Comparison of ENCODE assay signal across 12 mouse cellular contexts in the genomic region with DNA sequence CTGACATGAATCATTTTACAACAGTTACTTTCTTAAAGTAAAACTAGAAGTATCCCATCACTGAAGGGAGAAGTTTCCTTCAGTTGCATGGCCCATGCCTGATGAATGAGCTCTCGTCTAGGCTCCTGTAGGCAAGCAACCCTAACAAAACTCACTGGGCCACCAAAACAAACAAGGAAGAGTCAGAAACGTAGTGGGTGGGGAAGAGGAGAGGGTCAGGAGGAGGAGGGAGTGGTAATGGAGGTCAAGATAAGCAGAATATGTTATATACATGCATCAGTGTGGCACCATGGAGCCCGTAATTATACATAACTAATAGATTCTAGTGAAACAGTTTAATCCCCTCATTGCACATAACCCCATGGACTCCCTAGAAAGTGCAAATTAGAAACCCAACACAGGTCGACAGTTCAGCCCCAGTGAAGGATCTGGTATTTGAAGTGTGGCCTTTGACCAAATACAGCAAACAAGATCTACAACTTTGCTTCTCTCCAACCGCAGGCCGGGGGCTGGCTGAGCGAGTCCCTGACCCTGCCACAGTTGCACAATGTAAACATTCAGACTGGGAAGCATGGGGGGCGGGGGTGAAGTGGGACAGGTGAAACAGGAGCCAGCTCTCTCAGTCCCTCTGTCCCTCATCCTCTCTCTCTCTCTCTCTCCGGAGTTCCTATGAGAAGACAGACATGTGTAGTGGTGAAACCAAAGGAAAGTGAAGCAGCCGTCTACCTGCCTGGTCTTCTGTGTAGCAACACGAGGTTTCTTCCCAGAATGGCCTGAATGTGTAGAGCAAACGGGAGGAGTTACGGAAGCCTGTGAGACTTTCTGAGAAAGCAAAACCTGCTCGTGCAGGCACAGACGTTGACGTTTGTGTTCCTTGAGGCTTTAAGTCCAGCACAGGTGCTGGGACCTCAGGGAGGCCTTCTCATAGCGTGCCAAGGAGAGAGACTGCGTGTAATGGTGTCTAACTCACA.
DNase-seq lines count a peak whose midpoint lies in the region; ATAC-seq and TF ChIP-seq lines count a peak whose summit lies in the region.
"Had no signal": no experiment of that assay in that cellular context is flagged by ENCODE, and none has a peak within 500 bp of the region (broad histone marks: within the 10 kb centered on the region; RNA-seq: fewer than 3 reads in every experiment).

No protein-coding gene starts in this region.

- no peak overlapping the region for H3K4me3 ChIP-seq in limb, embryonic 12.5 days (replicated peaks)
- no peak overlapping the region for H3K4me3 ChIP-seq in lung, embryonic 14.5 days (ENCODE audit: low read depth, low read length)
- H3K4me3 ChIP-seq in stomach, postnatal 0 days (ENCODE audit: low read depth, low read length): no peak overlapping the region
- H3K4me3 ChIP-seq: forebrain, embryonic 12.5 days had no signal

- DNase-seq in urinary bladder, adult 18-20 months (ENCODE audit: low spot score in 2 of 2): peak; percentile 50 to 71
- no peak for DNase-seq in urinary bladder, postnatal 10 days (ENCODE audit: low spot score)
- DNase-seq in lung, embryonic 14.5 days: peak; percentile 55
- DNase-seq in stomach, postnatal 0 days (ENCODE audit: low spot score): peak; percentile 83
- DNase-seq in layer of hippocampus, postnatal 25 days (ENCODE audit: extremely low spot score in 1 of 2, low spot score in 1 of 2): no peak
- DNase-seq in right cerebral cortex, postnatal 10 days (ENCODE audit: low spot score in 2 of 2): no peak
- no peak for DNase-seq in adrenal gland, adult (ENCODE audit: inconsistent age in 2 of 2, low spot score in 1 of 2)
- DNase-seq: heart, postnatal 36 days; kidney, postnatal 10 days had no signal

- TF ChIP-seq EP300 in stomach, postnatal 0 days (optimal IDR thresholded peaks at IDR 0.05): no peak

- no peaks in the 10 kb centered on the region for H3K27me3 ChIP-seq in limb, embryonic 12.5 days
- no peaks in the 10 kb centered on the region for H3K27me3 ChIP-seq in lung, embryonic 14.5 days (ENCODE audit: insufficient read depth, low read length)
- no peaks in the 10 kb centered on the region for H3K27me3 ChIP-seq in stomach, postnatal 0 days (ENCODE audit: control insufficient read depth, insufficient read depth, low read length)
- H3K27me3 ChIP-seq: CH12.LX; forebrain, embryonic 12.5 days had no signal

- no peak for ATAC-seq in limb, embryonic 12.5 days (ENCODE audit: insufficient number of reproducible peaks, insufficient read depth, low FRiP score, low TSS enrichment, low read depth)
- ATAC-seq in lung, embryonic 14.5 days (ENCODE audit: insufficient read depth): peak; percentile 50
- ATAC-seq in stomach, postnatal 0 days (ENCODE audit: low FRiP score, low TSS enrichment): peak; percentile 63

- H3K4me2 ChIP-seq in limb, embryonic 12.5 days: no peak overlapping the region
- 0 out of 2 replicates have a peak overlapping the region, but pooled peaks have one; percentile 27 for H3K4me2 ChIP-seq in lung, embryonic 14.5 days
- no peak overlapping the region for H3K4me2 ChIP-seq in stomach, postnatal 0 days (replicated peaks; ENCODE audit: low read depth)
- H3K4me2 ChIP-seq: forebrain, embryonic 12.5 days had no signal

- 0 out of 2 replicates have a peak overlapping the region, but pooled peaks have one; percentile 23 for H3K27ac ChIP-seq in limb, embryonic 12.5 days
- H3K27ac ChIP-seq in lung, embryonic 14.5 days (ENCODE audit: low read depth): peak overlapping the region; percentile 82
- H3K27ac ChIP-seq in stomach, postnatal 0 days (replicated peaks): peak overlapping the region; percentile 77
- H3K27ac ChIP-seq: forebrain, embryonic 12.5 days had no signal

- H3K9me3 ChIP-seq in limb, embryonic 12.5 days: no peaks in the 10 kb centered on the region
- no peaks in the 10 kb centered on the region for H3K9me3 ChIP-seq in lung, embryonic 14.5 days (ENCODE audit: low read depth, low read length)
- H3K9me3 ChIP-seq in stomach, postnatal 0 days (ENCODE audit: control insufficient read depth, low read length): no peaks in the 10 kb centered on the region
- H3K9me3 ChIP-seq: forebrain, embryonic 12.5 days had no signal

- no peaks in the 10 kb centered on the region for H3K36me3 ChIP-seq in limb, embryonic 12.5 days
- H3K36me3 ChIP-seq in lung, embryonic 14.5 days (ENCODE audit: insufficient read depth): no peaks in the 10 kb centered on the region
- no peaks in the 10 kb centered on the region for H3K36me3 ChIP-seq in stomach, postnatal 0 days (ENCODE audit: control insufficient read depth, insufficient read depth, low read length)
- H3K36me3 ChIP-seq: forebrain, embryonic 12.5 days had no signal

- TF ChIP-seq CTCF in lung, embryonic 14.5 days (IDR thresholded peaks at IDR 0.05; ENCODE audit: low read depth): no peak
- TF ChIP-seq CTCF in stomach, postnatal 0 days (IDR thresholded peaks at IDR 0.05; ENCODE audit: low read depth): no peak

- no peak overlapping the region for H3K9ac ChIP-seq in limb, embryonic 12.5 days (replicated peaks)
- H3K9ac ChIP-seq in lung, embryonic 14.5 days: no peak overlapping the region
- H3K9ac ChIP-seq in stomach, postnatal 0 days (ENCODE audit: low read length): no peak overlapping the region
- H3K9ac ChIP-seq: forebrain, embryonic 12.5 days had no signal

- peaks cover 55% of the 10 kb centered on the region for H3K4me1 ChIP-seq in limb, embryonic 12.5 days (replicated peaks)
- H3K4me1 ChIP-seq in lung, embryonic 14.5 days (ENCODE audit: insufficient read depth): peaks cover 17% of the 10 kb centered on the region; the same call in 1 of the 2 replicates
- H3K4me1 ChIP-seq in stomach, postnatal 0 days (replicated peaks; ENCODE audit: control insufficient read depth, insufficient read depth): no peaks in the 10 kb centered on the region; the same call in 1 of the 2 replicates

- 62% methylated on average over 18 of the region's 18 CpGs for WGBS in limb, embryonic 12.5 days
- 38% methylated on average over 18 of the region's 18 CpGs for WGBS in lung, embryonic 14.5 days
- WGBS in stomach, postnatal 0 days: 36% methylated on average over 18 of the region's 18 CpGs

Comparison
In these comparisons a context has a peak if more than half of its experiments do, and no peak if none do; other contexts are left out.
1. DNase-seq: peak in urinary bladder, adult 18-20 months (2 of 2), lung, embryonic 14.5 days (single experiment) and stomach, postnatal 0 days (single experiment); none in urinary bladder, postnatal 10 days (single experiment), layer of hippocampus, postnatal 25 days (0 of 2), right cerebral cortex, postnatal 10 days (0 of 2) and adrenal gland, adult (0 of 2).
2. H3K27ac ChIP-seq: peak in every context shown above with its lines; median percentile 82 in lung, embryonic 14.5 days; 77 in stomach, postnatal 0 days; 23 in limb, embryonic 12.5 days.